Mouse (Mus musculus): Measurements from ENCODE around the gene Tmem253. TPM values are rescaled to one million over a fixed set of nuclear protein-coding genes. Genes with fewer than 3 reads are reported as not detected.
A peak's percentile ranks its signal among the peaks of the same experiment; 100 is the strongest.

Gene Tmem253
- polyA plus RNA-seq, 1 experiment from 2014 or later: 0.43 TPM

DNA sequence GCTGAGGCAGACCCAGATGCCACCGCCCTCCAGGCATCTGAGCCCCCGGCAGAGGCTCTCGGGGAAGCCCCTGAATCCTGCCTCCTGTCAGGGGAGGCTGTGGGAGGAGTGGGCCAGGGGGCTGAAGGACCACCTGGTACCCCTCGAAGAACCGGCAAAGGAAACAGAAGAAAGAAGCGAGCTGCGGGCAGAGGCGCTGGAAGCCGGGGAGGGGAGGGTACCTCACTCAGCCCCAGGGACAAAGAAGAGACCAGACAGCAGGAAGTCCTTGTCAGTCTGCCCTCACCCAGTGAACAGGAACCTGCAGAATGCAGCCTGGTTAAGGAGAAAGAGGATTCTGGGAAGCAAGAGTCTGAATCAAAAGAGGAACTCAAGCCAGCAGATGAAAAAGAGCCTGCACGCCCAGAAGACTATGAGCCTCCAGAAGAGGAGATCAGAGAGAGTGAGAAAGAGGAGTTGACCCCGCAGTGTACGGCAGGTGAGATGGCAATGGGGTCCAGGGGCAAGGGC lies 25.9 kb upstream of the Tmem253 start:
- H3K27me3 ChIP-seq (replicated peaks): no peaks in the 10 kb centered on the region
- H3K9ac ChIP-seq: peak overlapping the region; percentile 37; the same call in 1 of the 2 replicates
- H3K36me3 ChIP-seq: peaks cover 74% of the 10 kb centered on the region
- no peak overlapping the region for H3K27ac ChIP-seq (replicated peaks)
- peaks cover 27% of the 10 kb centered on the region for H3K4me1 ChIP-seq
- no peaks in the 10 kb centered on the region for H3K9me3 ChIP-seq
- no peak overlapping the region for H3K4me3 ChIP-seq
- no peak for ATAC-seq (ENCODE audit: extremely low read depth, insufficient number of reproducible peaks, low FRiP score, low TSS enrichment)
- 64% methylated on average over 12 of the region's 12 CpGs for WGBS
- no peak overlapping the region for H3K4me2 ChIP-seq

DNA sequence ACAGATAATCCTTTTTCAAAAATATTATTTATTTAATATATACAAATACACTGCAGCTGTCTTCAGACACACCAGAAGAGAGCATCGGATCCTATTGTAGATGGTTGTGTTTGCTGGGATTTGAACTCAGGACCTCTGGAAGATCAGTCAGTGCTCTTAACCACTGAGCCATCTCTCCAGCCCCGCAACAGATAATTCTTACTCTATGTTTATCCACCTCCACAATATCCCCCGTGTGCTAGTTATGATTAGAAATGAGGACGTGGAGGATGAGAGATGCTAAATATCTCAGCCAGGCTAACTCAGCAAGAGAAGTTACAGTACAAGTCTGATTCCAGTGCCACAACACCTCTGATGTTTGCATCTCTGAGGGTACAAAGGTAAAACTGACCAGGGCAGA lies 21.0 kb upstream of the Tmem253 start:
- no peak overlapping the region for H3K4me2 ChIP-seq
- H3K9ac ChIP-seq: no peak overlapping the region
- 78% methylated on average over 4 of the region's 4 CpGs for WGBS
- H3K36me3 ChIP-seq: peaks cover 97% of the 10 kb centered on the region
- no peaks in the 10 kb centered on the region for H3K9me3 ChIP-seq
- ATAC-seq (ENCODE audit: extremely low read depth, insufficient number of reproducible peaks, low FRiP score, low TSS enrichment): no peak
- peaks cover 5% of the 10 kb centered on the region for H3K4me1 ChIP-seq
- H3K27me3 ChIP-seq (replicated peaks): no peaks in the 10 kb centered on the region
- H3K27ac ChIP-seq (replicated peaks): no peak overlapping the region
- H3K4me3 ChIP-seq: no peak overlapping the region

DNA sequence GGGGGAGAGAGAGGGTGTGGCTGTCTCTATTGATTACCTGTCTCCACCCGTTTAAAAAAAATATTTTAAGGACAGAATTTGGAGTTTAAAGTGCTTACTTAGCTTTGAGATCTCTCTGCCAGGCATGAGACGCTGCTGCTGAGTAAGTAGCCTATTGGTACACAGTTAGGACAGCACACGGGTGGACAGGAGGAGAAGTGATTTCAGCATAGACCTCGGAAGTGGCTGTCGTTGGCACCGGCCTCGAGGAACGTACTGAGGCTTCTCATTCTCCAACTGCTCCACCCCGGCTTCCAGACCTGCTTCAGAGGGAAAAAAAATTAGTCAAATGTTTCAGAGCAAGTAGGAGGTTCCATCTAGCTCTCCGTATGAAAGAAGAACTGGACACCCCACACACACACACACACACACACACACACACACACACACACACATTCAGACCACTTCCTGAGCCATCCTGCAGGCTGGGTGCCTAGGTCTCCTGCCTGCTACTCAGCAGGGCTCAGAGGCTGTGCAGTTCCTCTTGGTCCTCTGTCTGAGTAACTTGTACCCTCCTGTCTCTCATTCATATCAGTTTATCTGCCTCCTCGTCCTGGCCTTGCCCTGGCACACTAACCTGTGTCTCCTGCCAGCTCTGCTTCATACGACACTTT lies 20.1 kb upstream of the Tmem253 start:
- WGBS: 70% methylated on average over 12 of the region's 12 CpGs
- H3K27ac ChIP-seq (replicated peaks): no peak overlapping the region
- no peak overlapping the region for H3K9ac ChIP-seq
- H3K4me3 ChIP-seq: no peak overlapping the region
- peaks cover 97% of the 10 kb centered on the region for H3K36me3 ChIP-seq
- peaks cover 3% of the 10 kb centered on the region; the same call in 1 of the 2 replicates for H3K4me1 ChIP-seq
- H3K27me3 ChIP-seq (replicated peaks): no peaks in the 10 kb centered on the region
- no peak overlapping the region for H3K4me2 ChIP-seq
- H3K9me3 ChIP-seq: no peaks in the 10 kb centered on the region
- ATAC-seq (ENCODE audit: extremely low read depth, insufficient number of reproducible peaks, low FRiP score, low TSS enrichment): no peak

GRCm38 (mm10) chr14:51996231-51996841 lies 19.1 kb upstream of the Tmem253 start:
- Histone ChIP-seq H3K27ac (replicated peaks) (no peak overlapping the region), H3K4me2 (no peak overlapping the region), H3K27me3 (replicated peaks) (no peaks in the 10 kb centered on the region), H3K36me3 (peaks cover 95% of the 10 kb centered on the region), H3K9ac (no peak overlapping the region), H3K4me3 (no peak overlapping the region), H3K4me1 (peaks cover 3% of the 10 kb centered on the region; the same call in 1 of the 2 replicates), H3K9me3 (no peaks in the 10 kb centered on the region)
- 81% methylated on average over 13 of the region's 13 CpGs for WGBS
- no peak for ATAC-seq (ENCODE audit: extremely low read depth, insufficient number of reproducible peaks, low FRiP score, low TSS enrichment)

GRCm38 (mm10) chr14:51996866-51997265 lies 18.6 kb upstream of the Tmem253 start:
- H3K27ac ChIP-seq (replicated peaks): no peak overlapping the region
- H3K36me3 ChIP-seq: peaks cover 94% of the 10 kb centered on the region
- ATAC-seq (ENCODE audit: extremely low read depth, insufficient number of reproducible peaks, low FRiP score, low TSS enrichment): no peak
- no peaks in the 10 kb centered on the region for H3K27me3 ChIP-seq (replicated peaks)
- peaks cover 3% of the 10 kb centered on the region; the same call in 1 of the 2 replicates for H3K4me1 ChIP-seq
- H3K4me2 ChIP-seq: no peak overlapping the region
- WGBS: 49% methylated on average over 17 of the region's 17 CpGs
- H3K4me3 ChIP-seq: no peak overlapping the region
- H3K9me3 ChIP-seq: no peaks in the 10 kb centered on the region
- H3K9ac ChIP-seq: no peak overlapping the region

DNA sequence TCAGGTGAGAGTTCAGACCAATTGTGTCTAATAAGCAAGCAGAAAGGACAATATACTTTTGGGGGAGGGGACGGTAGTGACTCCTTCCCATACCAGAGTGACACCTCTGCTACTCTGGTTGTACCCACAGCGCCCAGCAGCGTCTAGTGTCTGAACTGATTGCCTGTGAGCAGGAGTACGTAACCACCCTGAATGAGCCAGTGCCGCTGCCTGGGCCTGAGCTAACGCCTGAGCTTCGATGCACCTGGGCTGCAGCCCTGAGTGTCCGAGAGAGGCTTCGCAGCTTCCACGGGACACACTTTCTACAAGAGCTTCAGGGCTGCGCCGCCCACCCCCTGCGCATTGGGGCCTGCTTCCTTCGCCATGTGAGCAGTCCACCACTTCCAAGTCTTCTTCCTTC lies 18.0 kb upstream of the Tmem253 start:
- Histone ChIP-seq H3K36me3 (peaks cover 94% of the 10 kb centered on the region), H3K9me3 (no peaks in the 10 kb centered on the region), H3K4me2 (no peak overlapping the region), H3K27me3 (replicated peaks) (no peaks in the 10 kb centered on the region), H3K4me3 (no peak overlapping the region), H3K4me1 (peaks cover 3% of the 10 kb centered on the region; the same call in 1 of the 2 replicates), H3K9ac (no peak overlapping the region), H3K27ac (replicated peaks) (no peak overlapping the region)
- no peak for ATAC-seq (ENCODE audit: extremely low read depth, insufficient number of reproducible peaks, low FRiP score, low TSS enrichment)
- WGBS: 88% methylated on average over 14 of the region's 14 CpGs

- H3K4me1 ChIP-seq: peaks cover 46% of the 10 kb centered on the region
- H3K27me3 ChIP-seq (replicated peaks): no peaks in the 10 kb centered on the region
- H3K27ac ChIP-seq (replicated peaks): no peak overlapping the region
- no peak overlapping the region for H3K9ac ChIP-seq
- peaks cover 91% of the 10 kb centered on the region for H3K36me3 ChIP-seq
- ATAC-seq (ENCODE audit: extremely low read depth, insufficient number of reproducible peaks, low FRiP score, low TSS enrichment): no peak
- 48% methylated on average over 16 of the region's 16 CpGs for WGBS
- no peak overlapping the region for H3K4me2 ChIP-seq
- no peak overlapping the region for H3K4me3 ChIP-seq
- no peaks in the 10 kb centered on the region for H3K9me3 ChIP-seq
Measured at GRCm38 (mm10) chr14:52003981-52004495, 11.4 kb upstream of the Tmem253 start.

GRCm38 (mm10) chr14:52005141-52005540 lies 10.3 kb upstream of the Tmem253 start:
- peak overlapping the region; percentile 34; the same call in 1 of the 2 replicates for H3K9ac ChIP-seq
- H3K27me3 ChIP-seq (replicated peaks): no peaks in the 10 kb centered on the region
- peak overlapping the region; percentile 80 for H3K27ac ChIP-seq (replicated peaks)
- ATAC-seq (ENCODE audit: extremely low read depth, insufficient number of reproducible peaks, low FRiP score, low TSS enrichment): no peak
- no peaks in the 10 kb centered on the region for H3K9me3 ChIP-seq
- 56% methylated on average over 7 of the region's 7 CpGs for WGBS
- H3K4me3 ChIP-seq: no peak overlapping the region
- H3K4me1 ChIP-seq: peaks cover 57% of the 10 kb centered on the region
- no peak overlapping the region for H3K4me2 ChIP-seq
- peaks cover 89% of the 10 kb centered on the region for H3K36me3 ChIP-seq

DNA sequence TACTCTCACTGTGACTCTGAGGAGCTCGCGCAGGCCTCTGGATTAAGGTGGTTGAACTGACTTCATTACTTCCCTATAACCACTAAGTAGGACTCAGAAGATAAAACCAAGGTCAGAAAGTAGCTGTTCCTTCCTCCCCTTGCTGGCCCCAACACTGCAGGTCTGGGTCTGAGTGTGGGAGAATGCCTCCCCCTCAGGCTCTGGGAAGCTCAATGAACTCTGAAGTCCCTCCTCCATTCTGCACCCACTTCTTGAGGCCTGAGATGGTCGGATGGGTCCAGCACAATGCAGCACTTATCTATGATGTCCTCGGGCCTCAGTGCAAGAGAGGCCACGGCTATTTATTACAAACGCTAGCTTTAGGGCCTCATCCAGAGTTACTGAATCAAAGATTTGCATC lies 9.8 kb upstream of the Tmem253 start:
- no peak for ATAC-seq (ENCODE audit: extremely low read depth, insufficient number of reproducible peaks, low FRiP score, low TSS enrichment)
- H3K4me1 ChIP-seq: peaks cover 62% of the 10 kb centered on the region
- peaks cover 84% of the 10 kb centered on the region for H3K36me3 ChIP-seq

GRCm38 (mm10) chr14:52006241-52006640 lies 9.2 kb upstream of the Tmem253 start:
- Histone ChIP-seq H3K4me1 (peaks cover 68% of the 10 kb centered on the region), H3K27me3 (replicated peaks) (no peaks in the 10 kb centered on the region), H3K4me2 (peak overlapping the region; percentile 40), H3K9ac (peak overlapping the region; percentile 60), H3K9me3 (no peaks in the 10 kb centered on the region), H3K36me3 (peaks cover 79% of the 10 kb centered on the region), H3K27ac (replicated peaks) (peak overlapping the region; percentile 80), H3K4me3 (no peak overlapping the region)
- no peak for ATAC-seq (ENCODE audit: extremely low read depth, insufficient number of reproducible peaks, low FRiP score, low TSS enrichment)
- 45% methylated on average over 8 of the region's 8 CpGs for WGBS

More for the DNA sequence above, 9.8 kb upstream of the Tmem253 start:
- Histone ChIP-seq H3K4me3 (no peak overlapping the region), H3K4me2 (peak overlapping the region; percentile 40), H3K27me3 (replicated peaks) (no peaks in the 10 kb centered on the region), H3K9ac (peak overlapping the region; percentile 60; the same call in 1 of the 2 replicates), H3K27ac (replicated peaks) (peak overlapping the region; percentile 80), H3K9me3 (no peaks in the 10 kb centered on the region)
- 48% methylated on average over 6 of the region's 6 CpGs for WGBS

DNA sequence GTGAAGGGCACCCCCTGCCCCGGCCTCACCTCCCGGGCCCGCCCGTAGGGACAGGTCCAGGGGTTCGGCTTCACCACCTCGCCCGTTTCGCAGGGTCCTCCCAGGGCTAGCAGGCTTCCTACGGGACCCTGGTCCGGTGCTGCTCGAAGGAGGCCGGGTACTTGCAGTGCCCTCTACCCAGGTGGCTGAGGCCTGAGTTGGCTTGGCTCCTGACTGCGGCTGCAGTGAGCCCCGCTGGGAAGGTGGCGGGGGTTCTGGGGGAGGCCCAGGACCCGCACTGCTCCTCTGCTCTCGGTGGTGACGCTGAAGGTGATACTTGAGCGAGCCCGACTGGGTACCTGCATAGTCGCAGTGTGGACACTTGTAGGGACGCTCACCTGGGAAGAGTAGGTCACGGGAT lies 8.7 kb upstream of the Tmem253 start:
- peaks cover 73% of the 10 kb centered on the region for H3K4me1 ChIP-seq

More for the DNA sequence above, 8.7 kb upstream of the Tmem253 start:
- no peak overlapping the region for H3K4me2 ChIP-seq
- ATAC-seq (ENCODE audit: extremely low read depth, insufficient number of reproducible peaks, low FRiP score, low TSS enrichment): no peak
- 87% methylated on average over 23 of the region's 23 CpGs for WGBS
- peak overlapping the region; percentile 80 for H3K27ac ChIP-seq (replicated peaks)
- no peaks in the 10 kb centered on the region for H3K9me3 ChIP-seq
- no peaks in the 10 kb centered on the region for H3K27me3 ChIP-seq (replicated peaks)
- peak overlapping the region; percentile 60 for H3K9ac ChIP-seq
- H3K4me3 ChIP-seq: no peak overlapping the region
- peaks cover 76% of the 10 kb centered on the region for H3K36me3 ChIP-seq
